Mouse (Mus musculus) lung, postnatal 0 days (tissue): ENCODE data around the gene Rbsn.

ENCODE experiments used
- CTCF ChIP-seq: IDR thresholded peaks from 2 replicates; pipeline ENCODE4 v1.5.1; 2016; ENCODE audit warnings: antibody characterized with exemption, mild to moderate bottlenecking
- EP300 ChIP-seq: IDR thresholded peaks from 2 replicates; pipeline ENCODE4 v1.6.1; 2016; ENCODE audit warnings: antibody characterized with exemption, mild to moderate bottlenecking, control low read depth

GRCm38 (mm10) chr6:92244591-92244990 lies 29.9 kb upstream of the Rbsn start, which contains the start of gene Trh:
- TF ChIP-seq EP300 (no peak), CTCF (no peak)
